Mouse (Mus musculus) left cerebral cortex, adult 2 months (tissue): ENCODE measurements at regions not wholly inside any gene's neighbourhood (a gene's known extent, or its start where the extent isn't known, plus 50 kb on each side); places are given as distances from the start of the nearest gene placed in this dataset.

Experiments
- DNase-seq, 2 experiments: peaks; one replicate each; pipeline ENCODE4 v3.0.0; 2021 to 2022; ENCODE audit warnings: low spot score in 2 of 2, mixed read lengths in 1 of 2; ENCODE audit errors: extremely low spot score in 1 of 2
- H3K27ac ChIP-seq: fragments of 200-600 bp; 2 replicates; pipeline ENCODE4 v1.8.1; 2022
- H3K4me3 ChIP-seq: fragments of 200-600 bp; 2 replicates; pipeline ENCODE4 v1.8.1; 2022
- CTCF ChIP-seq: fragments of 200-600 bp; IDR thresholded peaks from 2 replicates; pipeline ENCODE4 v1.8.1; 2022; ENCODE audit warnings: antibody characterized with exemption, mild to moderate bottlenecking, moderate library complexity
- intact Hi-C: fragments of 180-260 bp; cut with DNase I; formaldehyde crosslinking; loops from one replicate; pipeline ENCODE4 v1.15.1; 2025

DNA sequence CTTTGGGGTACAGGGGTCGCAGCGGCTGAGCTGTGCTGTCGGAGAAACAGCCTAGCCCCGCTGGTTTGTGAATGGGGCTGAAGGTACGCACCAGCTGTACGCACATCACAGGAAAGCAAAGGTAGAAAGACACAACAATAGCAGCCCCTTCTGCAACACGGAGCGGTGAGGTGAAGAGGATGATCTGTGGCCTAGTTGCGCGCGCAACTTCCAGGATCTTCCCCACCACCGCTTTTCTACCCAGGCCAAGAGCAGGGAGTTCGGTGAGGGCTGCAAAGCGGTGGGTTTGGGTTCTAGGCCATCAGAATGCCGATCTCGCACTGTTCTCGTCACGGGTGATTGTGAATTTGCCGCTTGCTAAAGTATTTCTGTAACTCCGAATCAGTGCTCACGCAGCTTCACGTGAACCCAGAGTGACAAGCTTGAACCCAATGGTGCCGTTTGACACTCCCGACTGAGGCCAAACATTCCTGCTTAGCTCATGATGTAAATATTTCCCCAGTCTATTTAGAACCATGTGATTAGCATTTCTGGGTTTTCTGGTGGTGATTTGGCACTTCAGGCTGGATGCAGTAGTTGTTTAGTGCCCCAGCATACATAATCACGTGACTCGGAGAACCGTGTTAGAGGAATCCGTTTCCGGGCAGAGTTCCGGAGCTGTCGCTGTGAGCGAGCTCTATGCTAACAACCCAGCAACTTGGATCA is 54.7 kb downstream of the Cryaa start:
- Histone ChIP-seq H3K27ac (no peak overlapping the region), H3K4me3 (no peak overlapping the region)
- no peak for DNase-seq
- no peak for TF ChIP-seq CTCF
- intact Hi-C loops: no loop called here

DNA sequence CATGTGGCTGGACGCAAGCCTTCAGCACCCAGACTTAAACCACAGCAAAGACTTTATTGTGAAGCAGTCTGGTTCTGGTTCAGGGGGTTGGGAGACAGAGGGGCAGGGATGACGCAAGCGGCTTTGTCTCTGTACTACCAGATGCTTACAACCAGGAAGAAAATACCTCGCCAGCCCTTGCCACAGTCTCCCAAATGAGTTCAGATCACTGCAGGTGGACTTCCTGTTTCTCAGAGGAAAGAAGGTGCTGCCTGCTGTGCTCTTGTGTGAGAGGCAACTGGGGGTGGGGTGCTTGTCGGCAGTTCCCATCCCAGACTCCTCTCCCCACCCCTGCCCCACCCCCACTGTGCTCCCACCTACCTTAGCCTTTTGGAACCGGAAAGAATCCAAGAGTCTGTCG is 56.9 kb downstream of the Cryaa start:
- intact Hi-C loops: no loop called here
- Histone ChIP-seq H3K27ac (no peak overlapping the region), H3K4me3 (no peak overlapping the region)
- DNase-seq: no peak
- no peak for TF ChIP-seq CTCF

GRCm38 (mm10) chr17:31736716-31737115 is 59.1 kb downstream of the Cryaa start:
- H3K4me3 ChIP-seq: no peak overlapping the region
- TF ChIP-seq CTCF: no peak
- no peak for DNase-seq
- intact Hi-C loops: no loop called here
- H3K27ac ChIP-seq: no peak overlapping the region

GRCm38 (mm10) chr17:31738249-31738648 is 60.6 kb downstream of the Cryaa start:
- intact Hi-C loops: no loop called here
- DNase-seq: no peak
- no peak overlapping the region for H3K27ac ChIP-seq
- H3K4me3 ChIP-seq: no peak overlapping the region
- TF ChIP-seq CTCF: no peak

DNA sequence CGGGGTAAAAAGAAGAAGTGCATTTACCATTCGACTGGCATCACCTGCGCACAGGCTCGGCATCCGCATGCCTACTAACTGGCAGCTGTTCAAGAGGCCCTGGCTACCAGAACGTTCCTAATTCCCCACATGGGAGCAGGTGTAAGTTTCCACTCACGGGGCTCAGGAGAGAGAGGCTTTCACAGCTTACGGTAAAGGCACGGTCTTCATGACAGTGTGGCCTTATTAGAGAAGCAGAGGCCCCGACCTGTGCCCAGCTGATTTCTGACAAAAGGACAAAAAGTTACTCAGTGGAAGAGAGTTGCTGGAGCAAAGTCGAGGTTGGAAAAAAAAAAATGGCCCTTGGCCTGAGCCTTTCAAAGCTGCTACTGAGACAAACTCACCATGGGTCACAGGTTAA is 62.0 kb downstream of the Cryaa start:
- no peak for DNase-seq
- no peak for TF ChIP-seq CTCF
- intact Hi-C loops: no loop called here
- H3K27ac ChIP-seq: no peak overlapping the region
- no peak overlapping the region for H3K4me3 ChIP-seq

DNA sequence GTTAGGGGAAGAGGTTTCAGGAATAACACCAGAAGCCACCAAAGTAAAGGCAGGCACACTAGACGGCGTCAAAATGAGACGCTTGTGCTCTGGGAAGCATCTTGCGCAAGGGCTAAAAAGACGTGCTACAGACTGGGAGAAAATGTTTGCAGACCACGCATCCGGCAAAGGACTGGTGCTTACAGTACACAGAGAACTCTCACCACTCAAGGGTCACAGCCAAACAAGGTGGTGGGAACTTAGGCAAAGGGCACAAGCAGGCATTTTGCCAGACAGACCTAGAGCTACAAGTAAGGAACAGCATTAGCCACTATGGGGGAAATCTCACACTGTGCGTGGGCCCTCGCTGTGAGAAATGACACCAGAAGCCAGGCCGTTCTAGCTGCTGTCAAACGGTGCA is 62.5 kb downstream of the Cryaa start:
- TF ChIP-seq CTCF: no peak
- no peak for DNase-seq
- no peak overlapping the region for H3K27ac ChIP-seq
- intact Hi-C loops: no loop called here
- no peak overlapping the region for H3K4me3 ChIP-seq

DNA sequence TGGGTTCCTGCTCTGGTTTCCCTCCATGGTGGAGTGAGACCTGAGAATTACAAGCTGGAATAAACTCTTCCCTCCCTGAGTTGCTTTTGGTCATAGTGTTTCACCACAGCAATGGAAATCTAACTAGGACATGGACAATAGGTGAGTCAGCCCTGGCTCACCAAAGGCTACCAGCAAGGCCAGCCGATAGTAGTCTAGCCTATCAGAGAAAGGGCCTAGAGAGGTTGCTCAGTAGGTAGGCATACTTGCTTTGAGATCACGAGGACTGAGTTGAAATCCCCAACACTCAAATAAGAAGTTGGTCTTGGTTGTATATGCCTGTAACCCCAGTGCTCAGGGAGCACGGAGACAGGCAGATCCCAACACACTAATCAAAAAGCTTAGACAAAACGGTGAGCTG is 66.0 kb downstream of the Cryaa start:
- intact Hi-C loops: no loop called here
- Histone ChIP-seq H3K27ac (no peak overlapping the region), H3K4me3 (no peak overlapping the region)
- no peak for DNase-seq
- TF ChIP-seq CTCF: no peak

DNA sequence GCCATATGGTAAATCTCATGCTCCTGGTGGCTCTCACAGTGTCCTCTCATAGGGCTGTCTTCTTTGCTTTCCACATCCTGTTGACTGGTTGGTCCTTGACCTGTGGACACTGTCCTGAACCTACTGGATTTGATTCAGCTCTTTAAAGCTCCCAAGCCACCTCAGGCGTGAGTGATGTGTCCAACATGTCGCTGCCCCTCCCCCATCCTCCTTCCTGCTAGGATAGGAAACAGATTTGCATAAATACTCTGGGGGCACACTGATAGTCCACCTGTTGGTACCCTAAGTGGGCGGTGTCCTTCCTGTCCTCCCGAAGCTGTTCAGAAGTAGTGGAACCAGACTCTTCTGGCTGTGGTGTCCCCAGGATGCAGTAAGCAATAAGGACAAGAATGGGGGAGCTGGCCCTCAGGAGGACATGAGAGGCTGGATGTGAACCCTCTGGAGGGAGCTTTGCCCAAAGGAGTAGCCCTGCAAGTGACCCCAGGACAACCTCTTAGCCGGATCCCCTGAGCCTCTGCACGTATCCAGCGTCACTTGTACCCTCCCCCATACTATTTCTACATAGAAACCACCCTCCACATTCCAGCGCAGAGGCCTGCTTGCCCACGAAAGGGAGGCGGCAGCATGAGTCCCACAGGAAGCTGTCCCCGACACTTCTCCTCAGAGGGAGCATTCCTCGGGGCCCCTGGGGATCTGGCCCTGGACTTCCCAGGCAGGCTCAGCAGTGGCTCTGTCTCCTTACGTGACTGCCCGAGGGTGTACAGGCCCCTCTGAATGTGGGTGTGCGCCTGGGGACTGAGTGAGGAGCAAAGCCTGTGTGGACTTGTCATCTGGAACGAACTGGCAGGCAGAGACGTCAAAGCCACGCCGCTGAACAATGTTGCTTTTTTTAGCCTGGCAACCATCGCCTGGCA is 68.8 kb downstream of the Cryaa start:
- no peak for TF ChIP-seq CTCF
- no peak overlapping the region for H3K4me3 ChIP-seq
- intact Hi-C loops: no loop called here
- no peak overlapping the region for H3K27ac ChIP-seq
- DNase-seq: peak in 1 of 2 experiments; percentile 44

- Histone ChIP-seq H3K4me3 (no peak overlapping the region), H3K27ac (no peak overlapping the region)
- DNase-seq: no peak
- no peak for TF ChIP-seq CTCF
- intact Hi-C loops: no loop called here
These were observed 70.0 kb downstream of the Cryaa start for GRCm38 (mm10) chr17:31747563-31747962.

- no peak for DNase-seq
- no peak for TF ChIP-seq CTCF
- H3K27ac ChIP-seq: no peak overlapping the region
- intact Hi-C loops: no loop called here
- no peak overlapping the region for H3K4me3 ChIP-seq
These were observed 70.6 kb downstream of the Cryaa start for GRCm38 (mm10) chr17:31748158-31748557.

GRCm38 (mm10) chr17:31748971-31749370 is 71.4 kb downstream of the Cryaa start:
- no peak for DNase-seq
- no peak overlapping the region for H3K4me3 ChIP-seq
- intact Hi-C loops: no loop called here
- no peak overlapping the region for H3K27ac ChIP-seq
- no peak for TF ChIP-seq CTCF

GRCm38 (mm10) chr17:31751262-31751661 is 73.7 kb downstream of the Cryaa start:
- peak; percentile 27 for TF ChIP-seq CTCF
- no peak for DNase-seq
- intact Hi-C loops: no loop called here
- no peak overlapping the region for H3K27ac ChIP-seq
- no peak overlapping the region for H3K4me3 ChIP-seq
